In the genomic region with DNA sequence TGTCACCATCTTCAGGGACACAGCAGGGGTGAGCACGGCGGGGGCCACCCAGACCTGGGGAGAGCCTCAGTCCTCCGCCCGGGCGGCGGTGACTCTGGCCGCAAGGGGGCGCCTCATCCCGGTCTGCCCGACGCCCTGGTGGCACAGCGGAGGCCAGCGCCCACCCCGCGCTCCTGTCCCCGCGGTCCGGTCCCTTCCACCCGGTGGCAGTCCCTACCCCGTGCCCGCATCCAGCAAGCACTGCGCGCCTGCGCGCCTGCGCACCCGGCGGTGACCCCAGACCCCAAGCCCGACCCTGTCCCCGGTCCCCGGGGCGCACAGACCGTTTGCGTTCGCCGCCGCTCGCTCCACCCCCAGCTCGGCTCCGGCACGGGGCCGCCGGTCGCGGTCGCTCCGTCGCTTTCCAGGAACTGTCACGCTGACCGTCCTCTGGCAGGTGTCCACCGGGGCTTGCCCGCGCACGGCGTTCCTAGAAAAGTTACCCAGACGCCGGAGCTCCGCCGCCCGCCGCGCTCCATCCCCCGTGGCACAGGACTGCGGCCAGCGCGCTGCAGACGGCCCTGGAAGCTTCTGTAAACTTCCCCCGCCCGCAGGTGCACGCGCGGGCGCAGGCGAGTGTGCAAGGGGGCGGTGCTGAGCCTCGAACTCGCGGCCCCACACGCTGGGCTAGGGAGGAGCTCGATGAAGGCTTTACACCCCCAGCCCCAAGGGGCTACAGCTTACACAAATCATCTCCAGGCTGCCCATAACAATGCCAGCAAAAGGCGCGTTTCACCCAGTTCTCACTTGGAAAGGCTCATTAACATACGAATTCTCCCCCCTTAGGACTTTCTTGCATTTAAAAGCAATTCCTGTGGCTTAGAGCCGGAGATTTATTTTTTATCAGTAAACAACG, we compare ENCODE assay signal across 8 mouse cellular contexts.
DNase-seq lines count a peak whose midpoint lies in the region; ATAC-seq and TF ChIP-seq lines count a peak whose summit lies in the region.

No protein-coding gene starts in this region.

- H3K27ac ChIP-seq in forebrain, embryonic 16.5 days (ENCODE audit: low read length): peak overlapping the region; percentile 19; the same call in 1 of the 2 replicates
- H3K27ac ChIP-seq in lung, postnatal 0 days (ENCODE audit: low read length): peak overlapping the region; percentile 93
- H3K27ac ChIP-seq in thymus, adult 2 months (ENCODE audit: control insufficient read depth, insufficient read depth, low read length): no peak overlapping the region

- no peak for TF ChIP-seq POLR2A in thymus, adult 2 months (IDR thresholded peaks at IDR 0.05; ENCODE audit: control insufficient read depth, extremely low read depth, insufficient read depth, low read length, poor library complexity)

- H3K9me3 ChIP-seq in forebrain, embryonic 16.5 days (ENCODE audit: control insufficient read depth, low read length): no peaks in the 10 kb centered on the region
- no peaks in the 10 kb centered on the region for H3K9me3 ChIP-seq in lung, postnatal 0 days (ENCODE audit: low read length)

- peaks cover 19% of the 10 kb centered on the region for H3K4me1 ChIP-seq in forebrain, embryonic 16.5 days (replicated peaks; ENCODE audit: control insufficient read depth, insufficient read depth, low read length)
- H3K4me1 ChIP-seq in lung, postnatal 0 days (ENCODE audit: insufficient read depth, low read depth, low read length): peaks cover 15% of the 10 kb centered on the region; the same call in 1 of the 2 replicates
- H3K4me1 ChIP-seq in thymus, adult 2 months (replicated peaks; ENCODE audit: control insufficient read depth, insufficient read depth, low read length): peaks cover 5% of the 10 kb centered on the region; the same call in 1 of the 2 replicates

- no peaks in the 10 kb centered on the region; the same call in none of the 2 replicates for H3K27me3 ChIP-seq in forebrain, embryonic 16.5 days (replicated peaks; ENCODE audit: control insufficient read depth, insufficient read depth, low read length)
- no peaks in the 10 kb centered on the region for H3K27me3 ChIP-seq in lung, postnatal 0 days (replicated peaks; ENCODE audit: insufficient read depth, low read length)
- no peaks in the 10 kb centered on the region for H3K27me3 ChIP-seq in thymus, adult 2 months (ENCODE audit: control insufficient read depth, insufficient read depth, low read length)

- WGBS in forebrain, embryonic 16.5 days: 0% methylated on average over 80 of the region's 85 CpGs
- WGBS in lung, postnatal 0 days: under 1% methylated on average over 62 of the region's 85 CpGs
- under 1% methylated on average over 85 of the region's 85 CpGs for WGBS in thymus, adult 2 months

- no peak for TF ChIP-seq EP300 in lung, postnatal 0 days (IDR thresholded peaks at IDR 0.05)

- intact Hi-C loops in heart, postnatal 36 days (cut with DNase I): loop anchor here (1.0 to 5.0 kb wide), 5 partner anchors 20 to 694 kb away; a partner anchor contains a TSS

- peak overlapping the region; percentile 75 for H3K4me3 ChIP-seq in forebrain, embryonic 16.5 days (replicated peaks; ENCODE audit: low read length)
- H3K4me3 ChIP-seq in lung, postnatal 0 days (ENCODE audit: low read depth, low read length): peak overlapping the region; percentile 89
- peak overlapping the region; percentile 69 for H3K4me3 ChIP-seq in thymus, adult 2 months (ENCODE audit: control insufficient read depth, insufficient read depth, low read length)

- H3K36me3 ChIP-seq in forebrain, embryonic 16.5 days (ENCODE audit: control insufficient read depth, insufficient read depth): no peaks in the 10 kb centered on the region
- H3K36me3 ChIP-seq in lung, postnatal 0 days (ENCODE audit: insufficient read depth, low read length): no peaks in the 10 kb centered on the region
- H3K36me3 ChIP-seq in thymus, adult 2 months (ENCODE audit: control insufficient read depth, insufficient read depth, low read length): no peaks in the 10 kb centered on the region

- ATAC-seq in forebrain, embryonic 16.5 days: peak; percentile 93
- ATAC-seq in lung, postnatal 0 days: peak; percentile 91

- peak overlapping the region; percentile 97 for H3K4me2 ChIP-seq in forebrain, embryonic 16.5 days (ENCODE audit: low read length)
- H3K4me2 ChIP-seq in lung, postnatal 0 days (replicated peaks; ENCODE audit: low read depth, low read length): peak overlapping the region; percentile 83

- peak overlapping the region; percentile 74 for H3K9ac ChIP-seq in forebrain, embryonic 16.5 days (replicated peaks; ENCODE audit: low read depth, low read length)
- peak overlapping the region; percentile 65 for H3K9ac ChIP-seq in lung, postnatal 0 days (replicated peaks; ENCODE audit: low read depth)

- DNase-seq in MN1 (ENCODE audit: low spot score): peak; percentile 11
- peak; percentile 69 to 79 for DNase-seq in cerebellum, adult 18-20 months
- peak; percentile 92 to 94 for DNase-seq in heart, postnatal 36 days
- DNase-seq in layer of hippocampus, adult 8-10 months (ENCODE audit: low spot score in 2 of 2): peak; percentile 54 to 71
- DNase-seq in lung, postnatal 0 days (ENCODE audit: low spot score): peak; percentile 85
- DNase-seq in ovary, adult 18-20 months (ENCODE audit: low spot score): peak; percentile 66
- peak; percentile 89 for DNase-seq in thymus, adult 2 months

- TF ChIP-seq CTCF in lung, postnatal 0 days (IDR thresholded peaks at IDR 0.05): peak; percentile 93
- TF ChIP-seq CTCF in thymus, adult 2 months (IDR thresholded peaks at IDR 0.05; ENCODE audit: borderline replicate concordance, control insufficient read depth, extremely low read depth, insufficient read depth, low read length, poor library complexity): peak; percentile 92

Comparison
In these comparisons a context has a peak if more than half of its experiments do, and no peak if none do; other contexts are left out.
1. DNase-seq: peak in every context shown above with its lines; median percentile 93 in heart, postnatal 36 days; 89 in thymus, adult 2 months; 85 in lung, postnatal 0 days; 74 in cerebellum, adult 18-20 months; 66 in ovary, adult 18-20 months; 62 in layer of hippocampus, adult 8-10 months; 11 in MN1.